Mouse (Mus musculus): Measurements from ENCODE around the gene Dnajc19. TPM values are rescaled to one million over a fixed set of nuclear protein-coding genes. Genes with fewer than 3 reads are reported as not detected.

Gene Dnajc19
- total RNA-seq (2012; rRNA removed): 166 and 169 TPM in 2 replicates
- polyA plus RNA-seq (2012; ENCODE audit: insufficient read depth in 1 of 2, insufficient read length in 2 of 2, low read depth in 1 of 2, low replicate concordance in 2 of 2, missing spikeins in 1 of 2): 100 to 1,000 TPM in 1 of 2 experiments, not detected in 1; 143 TPM

DNA sequence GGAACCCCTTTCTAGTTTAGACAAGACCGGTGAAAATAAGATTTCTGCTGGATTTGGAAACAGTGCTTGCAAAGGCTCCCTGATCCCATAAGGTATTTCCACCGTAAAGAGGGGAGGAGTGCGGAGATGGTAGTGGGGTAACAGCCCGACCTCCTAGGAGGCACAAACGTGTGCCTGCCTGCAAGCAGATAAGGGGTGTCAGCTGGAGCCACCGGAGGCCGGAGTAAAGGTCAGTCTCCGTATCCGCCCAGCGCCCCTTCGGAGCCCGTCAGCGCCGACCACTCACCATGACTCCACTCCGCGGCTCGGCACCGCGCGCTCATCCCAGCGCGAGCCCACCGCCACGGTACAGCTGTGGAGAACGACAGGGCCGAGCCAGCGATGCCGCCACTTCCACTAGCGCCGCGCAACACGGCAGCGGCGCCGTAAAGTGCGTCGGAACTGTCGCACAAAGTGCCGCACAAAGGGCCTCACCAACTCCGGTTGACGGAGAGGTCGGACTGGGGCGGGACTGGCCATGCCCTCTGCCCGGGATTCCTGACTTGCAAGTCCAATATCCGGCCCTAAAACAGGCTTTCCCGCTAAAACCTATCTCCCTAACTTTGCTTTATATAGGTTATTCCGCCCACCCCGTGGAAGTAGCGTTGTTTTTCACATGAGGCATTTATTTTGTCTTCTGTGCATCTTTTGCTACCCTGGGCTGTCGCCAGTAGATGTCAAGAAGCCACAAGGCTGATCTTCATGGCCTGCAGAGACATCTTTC lies at the start of gene Dnajc19:
Gene Dnajc19 (minus strand): TSS at position 422 of the 763 bp plus-strand sequence.
- DNase-seq (ENCODE audit: low read depth, low spot score): peak; percentile 95
- peaks cover 10 to 20% of the 10 kb centered on the region in 2 experiments for H3K4me1 ChIP-seq (ENCODE audit: control insufficient read depth in 1 of 2, insufficient read depth in 2 of 2, low read length in 2 of 2)
- peak within 1 kb of the TSS; percentile 89 for H3K9ac ChIP-seq (ENCODE audit: control insufficient read depth, low read depth, low read length, poor library complexity, severe bottlenecking)
- TF ChIP-seq POLR2AphosphoS5 (IDR thresholded peaks at IDR 0.05; ENCODE audit: borderline replicate concordance, low read depth, low read length): no peak
- peak; percentile 29; the same call in 1 of the 2 replicates for TF ChIP-seq MAX (IDR thresholded peaks at IDR 0.05; ENCODE audit: low read length)
- TF ChIP-seq MYC (IDR thresholded peaks at IDR 0.05; ENCODE audit: low read depth, low read length): no peak; the same call in 1 of the 2 replicates
- TF ChIP-seq GATA1 (IDR thresholded peaks at IDR 0.05; ENCODE audit: low read depth, low read length): peak; percentile 44; the same call in 1 of the 2 replicates
- TF ChIP-seq CHD1 (IDR thresholded peaks at IDR 0.05; ENCODE audit: low read depth, low read length): no peak
- no peak for TF ChIP-seq MAFK (IDR thresholded peaks at IDR 0.05; ENCODE audit: borderline replicate concordance, low read depth, low read length)
- TF ChIP-seq ZNF384 (IDR thresholded peaks at IDR 0.05; ENCODE audit: low read depth, low read length): no peak
- peak; percentile 91 for TF ChIP-seq KAT2A (conservative IDR thresholded peaks at IDR 0.05; ENCODE audit: low read depth, low read length)
- no peak; the same call in 1 of the 2 replicates for TF ChIP-seq GABPA (IDR thresholded peaks at IDR 0.05; ENCODE audit: low read depth, low read length)
- TF ChIP-seq BHLHE40 (IDR thresholded peaks at IDR 0.05; ENCODE audit: borderline replicate concordance, low read depth, low read length): no peak
- peak; percentile 41; the same call in 1 of the 2 replicates for TF ChIP-seq TBP (IDR thresholded peaks at IDR 0.05; ENCODE audit: low read depth, low read length)
- TF ChIP-seq USF1 (IDR thresholded peaks at IDR 0.05; ENCODE audit: low read depth, low read length): no peak
- no peak for TF ChIP-seq CHD2 (IDR thresholded peaks at IDR 0.05; ENCODE audit: low read length)
- TF ChIP-seq E2F4 (IDR thresholded peaks at IDR 0.05; ENCODE audit: borderline replicate concordance, low read depth, low read length): peak; percentile 72; the same call in 1 of the 2 replicates
- no peak for TF ChIP-seq ZC3H11A (IDR thresholded peaks at IDR 0.05; ENCODE audit: low read depth, low read length)
- peak; percentile 53 to 79; a peak in 2 of 4 replicates for TF ChIP-seq POLR2A (IDR thresholded peaks at IDR 0.05; ENCODE audit: control insufficient read depth in 1 of 2, insufficient read depth in 1 of 2, low read depth in 1 of 2, low read length in 2 of 2, poor library complexity in 1 of 2)
- no peak for TF ChIP-seq RAD21 (IDR thresholded peaks at IDR 0.05; ENCODE audit: low read depth, low read length)
- TF ChIP-seq MAZ (IDR thresholded peaks at IDR 0.05; ENCODE audit: low read depth, low read length): no peak
- TF ChIP-seq TCF12 (IDR thresholded peaks at IDR 0.05; ENCODE audit: low read depth, low read length): peak; percentile 67
- TF ChIP-seq ZMIZ1 (IDR thresholded peaks at IDR 0.05; ENCODE audit: low read depth, low read length): peak; percentile 68; the same call in 1 of the 2 replicates
- peak; percentile 35; the same call in 1 of the 2 replicates for TF ChIP-seq ETS1 (IDR thresholded peaks at IDR 0.05; ENCODE audit: low read depth, low read length)
- peak; percentile 93 for TF ChIP-seq HCFC1 (IDR thresholded peaks at IDR 0.05; ENCODE audit: low read depth, low read length)
- no peak for TF ChIP-seq RCOR1 (IDR thresholded peaks at IDR 0.05; ENCODE audit: low read depth, low read length)
- peak; percentile 55 for TF ChIP-seq MXI1 (IDR thresholded peaks at IDR 0.05; ENCODE audit: low read depth, low read length)
- no peak; the same call in 1 of the 2 replicates for TF ChIP-seq SMC3 (IDR thresholded peaks at IDR 0.05; ENCODE audit: low read depth, low read length)
- no peak for TF ChIP-seq CTCF (IDR thresholded peaks at IDR 0.05 in 2 of 3, conservative IDR thresholded peaks at IDR 0.05 in 1 of 3; ENCODE audit: control insufficient read depth in 1 of 3, insufficient read depth in 1 of 3, low read depth in 2 of 3, low read length in 3 of 3, poor library complexity in 1 of 3, severe bottlenecking in 1 of 3)
- no peak for TF ChIP-seq USF2 (IDR thresholded peaks at IDR 0.05; ENCODE audit: borderline replicate concordance in 1 of 2, insufficient read depth in 1 of 2, low read depth in 1 of 2, low read length in 2 of 2)
- no peak for TF ChIP-seq MYB (IDR thresholded peaks at IDR 0.05; ENCODE audit: low read depth, low read length)
- no peak for TF ChIP-seq EP300 (IDR thresholded peaks at IDR 0.05; ENCODE audit: low read depth in 1 of 2, low read length in 2 of 2)
- no peak for TF ChIP-seq NRF1 (IDR thresholded peaks at IDR 0.05; ENCODE audit: insufficient read depth, low read depth, low read length, poor library complexity, severe bottlenecking)
- no peak for TF ChIP-seq JUND (IDR thresholded peaks at IDR 0.05; ENCODE audit: low read depth, low read length)
- TF ChIP-seq NELFE (IDR thresholded peaks at IDR 0.05; ENCODE audit: low read depth, low read length): peak; percentile 74
- TF ChIP-seq ZKSCAN1 (IDR thresholded peaks at IDR 0.05; ENCODE audit: low read depth, low read length): no peak
- no peak for TF ChIP-seq MEF2A (IDR thresholded peaks at IDR 0.05; ENCODE audit: extremely low read depth, insufficient replicate concordance, low read depth, low read length, poor library complexity, severe bottlenecking)
- TF ChIP-seq SIN3A (IDR thresholded peaks at IDR 0.05; ENCODE audit: low read length): peak; percentile 88

More for the DNA sequence above, at the start of gene Dnajc19:
- H3K27me3 ChIP-seq (ENCODE audit: control insufficient read depth in 1 of 2, insufficient read depth in 2 of 2, low read length in 2 of 2): no peaks in the 10 kb centered on the region
- H3K27ac ChIP-seq (ENCODE audit: control insufficient read depth, low read depth, low read length): peak within 1 kb of the TSS; percentile 72
- peak within 1 kb of the TSS; percentile 76 to 91 for H3K4me3 ChIP-seq (ENCODE audit: control insufficient read depth in 1 of 2, insufficient read depth in 1 of 2, low read depth in 2 of 2, low read length in 2 of 2)
- no peaks in the 10 kb centered on the region for H3K9me3 ChIP-seq (replicated peaks; ENCODE audit: insufficient read depth, low read length)
- H3K36me3 ChIP-seq (ENCODE audit: control insufficient read depth in 1 of 2, insufficient read depth in 2 of 2, low read length in 2 of 2): peaks cover 5 to 27% of the 10 kb centered on the region in 2 experiments; a peak in 3 of 4 replicates
- peaks cover 6% of the 10 kb centered on the region for H3K79me2 ChIP-seq (ENCODE audit: control insufficient read depth, insufficient read depth, low read length, poor library complexity)
